Mouse (Mus musculus) ES-Bruce4 (cell line): ENCODE results near the gene Ube2z.

ENCODE experiments used
- CTCF ChIP-seq: IDR thresholded peaks from one replicate; pipeline ENCODE4 v1.8.1; 2011; ENCODE audit warnings: low read depth, low read length
- EP300 ChIP-seq: IDR thresholded peaks from 2 replicates; pipeline ENCODE4 v1.6.1; 2011; ENCODE audit warnings: low read depth, low read length; ENCODE audit not compliant: insufficient read depth

DNA sequence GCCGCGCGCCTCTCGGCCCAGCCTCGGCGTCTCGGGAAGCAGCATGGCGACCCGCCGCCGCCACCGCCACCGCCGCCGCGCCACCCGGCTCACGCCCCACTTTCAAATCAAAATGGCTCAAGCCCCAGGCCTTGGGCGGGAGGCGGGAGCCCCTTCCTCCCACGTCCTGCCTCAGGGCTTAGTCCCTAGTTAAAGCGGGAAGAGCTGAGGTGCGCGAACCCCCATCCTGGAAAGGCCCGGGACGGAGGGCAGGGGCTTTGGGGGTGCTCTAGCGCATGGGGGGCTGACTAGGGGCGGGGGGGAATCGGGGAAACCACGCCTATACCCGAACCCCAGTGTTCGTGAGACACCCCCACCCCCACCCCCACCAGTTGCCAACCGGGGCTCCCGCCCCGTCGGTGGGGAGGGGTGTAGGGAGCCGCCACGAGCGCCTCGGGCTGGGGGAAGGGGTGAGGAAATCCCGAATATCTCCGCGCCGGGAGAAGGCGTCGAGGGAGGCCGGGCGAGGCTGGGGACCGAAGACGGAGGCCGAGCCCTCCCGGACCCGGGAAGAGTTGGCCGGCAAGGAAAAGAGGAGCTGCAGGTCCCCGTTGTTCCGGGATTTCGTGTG, 60.3 kb downstream of the Ube2z start:
- TF ChIP-seq CTCF (no peak), EP300 (no peak)
